In genomic region chr5:139364260-139364910, GRCm38 (mm10) we compare ENCODE assay signal across 8 mouse cellular contexts. TPM values are rescaled to one million over a fixed set of nuclear protein-coding genes. Genes with fewer than 3 reads are reported as not detected.
DNase-seq lines count a peak whose midpoint lies in the region; ATAC-seq and TF ChIP-seq lines count a peak whose summit lies in the region.

No protein-coding gene starts in this region.

- peak overlapping the region; percentile 15; the same call in 1 of the 2 replicates for H3K4me2 ChIP-seq in intestine, embryonic 14.5 days (ENCODE audit: low read length)

- no peaks in the 10 kb centered on the region for H3K27me3 ChIP-seq in intestine, embryonic 14.5 days (replicated peaks; ENCODE audit: control insufficient read depth, insufficient read depth, low read length)

- ATAC-seq in activated CD4-positive, CD25-positive, alpha-beta regulatory T cell, adult 4 months, result peak; percentile 64
- peak; percentile 61 for ATAC-seq in intestine, embryonic 14.5 days (replicated peaks; ENCODE audit: low FRiP score, low TSS enrichment, low read depth)
- peak; percentile 50 for ATAC-seq in megakaryocyte-erythroid progenitor cell, adult 5-6 weeks (replicated peaks; ENCODE audit: low FRiP score, low TSS enrichment, poor library complexity, severe bottlenecking)

- no peak for TF ChIP-seq POLR2A in cortical plate, adult 2 months (IDR thresholded peaks at IDR 0.05; ENCODE audit: extremely low read depth, insufficient read depth, low read length)

- no peak overlapping the region for H3K9ac ChIP-seq in intestine, embryonic 14.5 days (ENCODE audit: low read length)

- H3K9me3 ChIP-seq in intestine, embryonic 14.5 days (ENCODE audit: control insufficient read depth, low read length), result no peaks in the 10 kb centered on the region

- TF ChIP-seq CTCF in cortical plate, adult 2 months (IDR thresholded peaks at IDR 0.05; ENCODE audit: extremely low read depth, insufficient read depth, low read length), result peak; percentile 99

- H3K27ac ChIP-seq in cortical plate, adult 2 months (ENCODE audit: insufficient read depth, low read length), result peak overlapping the region; percentile 79
- no peak overlapping the region; the same call in 1 of the 2 replicates for H3K27ac ChIP-seq in intestine, embryonic 14.5 days (ENCODE audit: low read depth)

- 23% methylated on average over 12 of the region's 12 CpGs for WGBS in intestine, embryonic 14.5 days

- peaks cover 7% of the 10 kb centered on the region; the same call in 1 of the 2 replicates for H3K36me3 ChIP-seq in intestine, embryonic 14.5 days (ENCODE audit: control insufficient read depth, insufficient read depth, low read length)

- no peak overlapping the region for H3K4me3 ChIP-seq in cortical plate, adult 2 months (ENCODE audit: insufficient read depth, low read length)
- H3K4me3 ChIP-seq in intestine, embryonic 14.5 days (ENCODE audit: low read depth, low read length), result no peak overlapping the region

- intact Hi-C loops in gastrocnemius, postnatal 14 days (cut with DNase I; ENCODE audit: low total_unique reads), result loop anchor here (5.0 kb wide), 1 partner anchor 103 kb away; no protein-coding TSS in a partner anchor
- intact Hi-C loops in left cerebral cortex, postnatal 14 days (cut with DNase I), result loop anchor here (1.0 to 2.0 kb wide), 2 partner anchors 34 to 104 kb away; no protein-coding TSS in a partner anchor

- DNase-seq in gastrocnemius, postnatal 14 days, result peak; percentile 83
- DNase-seq in intestine, embryonic 14.5 days (ENCODE audit: low spot score), result peak; percentile 99
- peak; percentile 94 to 96 for DNase-seq in left cerebral cortex, postnatal 14 days (ENCODE audit: low spot score in 2 of 2)
- peak; percentile 94 for DNase-seq in right cerebral cortex, postnatal 14 days
- peak; percentile 87 to 91 for DNase-seq in urinary bladder, postnatal 36 days (ENCODE audit: low spot score in 2 of 2)

- peaks cover 7% of the 10 kb centered on the region for H3K4me1 ChIP-seq in cortical plate, adult 2 months (ENCODE audit: control insufficient read depth, insufficient read depth, low read length)
- peaks cover 12% of the 10 kb centered on the region for H3K4me1 ChIP-seq in intestine, embryonic 14.5 days (replicated peaks; ENCODE audit: control insufficient read depth, insufficient read depth, low read length)

RNA-seq across cellular contexts. Expression of gene Cyp2w1, which starts 12.0 kb away (rescaled TPM):
- polyA plus RNA-seq in activated CD4-positive, CD25-positive, alpha-beta regulatory T cell, adult 4 months (2017; shearing (Covaris generic)), result not detected
- not detected in 2 replicates for polyA plus RNA-seq in cortical plate, adult 2 months (2012; rRNA removed)
- not detected for total RNA-seq in gastrocnemius, postnatal 14 days (2021)
- polyA plus RNA-seq in intestine, embryonic 14.5 days (2014; fragmentation: Nextera tagmentation; extraction: Ambion mirVana), result 5.9 and 9.1 TPM in 2 replicates
- not detected for total RNA-seq in left cerebral cortex, postnatal 14 days (2021)
- total RNA-seq in megakaryocyte-erythroid progenitor cell, adult 5-6 weeks (2014; fragmentation: Nextera tagmentation), result not detected in 2 replicates
- not detected in 2 replicates for total RNA-seq in megakaryocyte-erythroid progenitor cell, adult 5-6 weeks (2017)

RNA-seq across cellular contexts. Expression of gene Gpr146, which starts 13.1 kb away (rescaled TPM):
- 1 to 10 TPM; 8.1 to 8.8 TPM for polyA plus RNA-seq in activated CD4-positive, CD25-positive, alpha-beta regulatory T cell, adult 4 months (2017; shearing (Covaris generic))
- polyA plus RNA-seq in cortical plate, adult 2 months (2012; rRNA removed), result 15.3 and 16.3 TPM in 2 replicates
- 10 to 100 TPM; 17.2 to 26.0 TPM for total RNA-seq in gastrocnemius, postnatal 14 days (2021)
- 1.4 and 1.7 TPM in 2 replicates for polyA plus RNA-seq in intestine, embryonic 14.5 days (2014; fragmentation: Nextera tagmentation; extraction: Ambion mirVana)
- 10 to 100 TPM; 11.0 to 11.3 TPM for total RNA-seq in left cerebral cortex, postnatal 14 days (2021)
- 7.5 and 7.9 TPM in 2 replicates for total RNA-seq in megakaryocyte-erythroid progenitor cell, adult 5-6 weeks (2014; fragmentation: Nextera tagmentation)
- total RNA-seq in megakaryocyte-erythroid progenitor cell, adult 5-6 weeks (2017), result 5.3 and 6.0 TPM in 2 replicates

RNA-seq across cellular contexts. Expression of gene Cox19, which starts 13.2 kb away (rescaled TPM):
- polyA plus RNA-seq in activated CD4-positive, CD25-positive, alpha-beta regulatory T cell, adult 4 months (2017; shearing (Covaris generic)), result 10 to 100 TPM; 62.8 to 67.6 TPM
- 90.2 and 92.7 TPM in 2 replicates for polyA plus RNA-seq in cortical plate, adult 2 months (2012; rRNA removed)
- total RNA-seq in gastrocnemius, postnatal 14 days (2021), result 10 to 100 TPM; 58.6 to 79.3 TPM
- polyA plus RNA-seq in intestine, embryonic 14.5 days (2014; fragmentation: Nextera tagmentation; extraction: Ambion mirVana), result 149 and 150 TPM in 2 replicates
- total RNA-seq in left cerebral cortex, postnatal 14 days (2021), result 10 to 100 TPM; 79.8 to 82.2 TPM
- 40.4 and 41.7 TPM in 2 replicates for total RNA-seq in megakaryocyte-erythroid progenitor cell, adult 5-6 weeks (2014; fragmentation: Nextera tagmentation)
- 27.4 and 43.8 TPM in 2 replicates for total RNA-seq in megakaryocyte-erythroid progenitor cell, adult 5-6 weeks (2017)

RNA-seq across cellular contexts. Expression of gene Adap1, which starts 39.0 kb away (rescaled TPM):
- 1 to 10 TPM; 3.5 to 5.7 TPM for polyA plus RNA-seq in activated CD4-positive, CD25-positive, alpha-beta regulatory T cell, adult 4 months (2017; shearing (Covaris generic))
- polyA plus RNA-seq in cortical plate, adult 2 months (2012; rRNA removed), result 271 and 275 TPM in 2 replicates
- total RNA-seq in gastrocnemius, postnatal 14 days (2021), result 1 to 10 TPM in 1 of 2 experiments, under 1 TPM in 1; 0.78 to 2.0 TPM
- polyA plus RNA-seq in intestine, embryonic 14.5 days (2014; fragmentation: Nextera tagmentation; extraction: Ambion mirVana), result 4.7 and 7.7 TPM in 2 replicates
- 100 to 1,000 TPM; 360 to 394 TPM for total RNA-seq in left cerebral cortex, postnatal 14 days (2021)
- 6.0 and 14.7 TPM in 2 replicates for total RNA-seq in megakaryocyte-erythroid progenitor cell, adult 5-6 weeks (2014; fragmentation: Nextera tagmentation)
- total RNA-seq in megakaryocyte-erythroid progenitor cell, adult 5-6 weeks (2017), result 3.0 and 8.0 TPM in 2 replicates

RNA-seq across cellular contexts. Expression of gene C130050O18Rik, which starts 40.7 kb away (rescaled TPM):
- not detected for polyA plus RNA-seq in activated CD4-positive, CD25-positive, alpha-beta regulatory T cell, adult 4 months (2017; shearing (Covaris generic))
- 0.44 TPM in 2 replicates for polyA plus RNA-seq in cortical plate, adult 2 months (2012; rRNA removed)
- total RNA-seq in gastrocnemius, postnatal 14 days (2021), result under 1 TPM; 0.39 to 0.60 TPM
- 0.74 and 1.3 TPM in 2 replicates for polyA plus RNA-seq in intestine, embryonic 14.5 days (2014; fragmentation: Nextera tagmentation; extraction: Ambion mirVana)
- total RNA-seq in left cerebral cortex, postnatal 14 days (2021), result under 1 TPM in 1 of 2 experiments, not detected in 1; 0.23 TPM
- total RNA-seq in megakaryocyte-erythroid progenitor cell, adult 5-6 weeks (2014; fragmentation: Nextera tagmentation), result 0.79 TPM in 1 of 2 replicates, not detected in the other
- total RNA-seq in megakaryocyte-erythroid progenitor cell, adult 5-6 weeks (2017), result 0.08 TPM in 1 of 2 replicates, not detected in the other
